Mouse (Mus musculus): ENCODE measurements around the gene Klf3. TPM values are rescaled to one million over a fixed set of nuclear protein-coding genes. Genes with fewer than 3 reads are reported as not detected.

The Klf3 gene
- polyA plus RNA-seq, 1 experiment = not detected

DNA sequence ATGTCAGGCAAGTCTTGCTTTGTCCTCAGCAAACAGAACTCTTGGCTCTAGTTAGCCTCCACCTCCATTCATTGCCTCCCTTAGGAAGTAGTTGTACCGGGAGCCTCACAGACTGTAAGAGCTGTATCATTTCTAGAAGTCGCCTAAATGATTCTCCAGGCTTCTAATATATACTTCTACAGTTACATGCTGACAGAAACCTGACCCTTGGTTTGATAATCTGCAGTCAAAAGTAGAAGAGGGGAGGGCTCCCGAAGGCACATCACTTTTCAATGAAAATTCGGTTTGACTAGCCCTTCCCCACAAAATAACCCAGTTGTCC lies 9.8 kb downstream of the Klf3 start:
- 54% methylated on average over 4 of the region's 4 CpGs for WGBS
- H3K4me1 ChIP-seq (ENCODE audit: control insufficient read depth, insufficient read depth, low read length) = peaks cover 44% of the 10 kb centered on the region
- TF ChIP-seq CTCF (IDR thresholded peaks at IDR 0.05; ENCODE audit: insufficient read depth, low read depth, low read length) (no peak), POLR2A (IDR thresholded peaks at IDR 0.05; ENCODE audit: insufficient read depth, low read depth, low read length) (no peak)
- H3K4me3 ChIP-seq (ENCODE audit: insufficient read depth, low read depth, low read length) = no peak overlapping the region
- peak overlapping the region; percentile 14 for H3K27ac ChIP-seq (ENCODE audit: insufficient read depth, low read depth, low read length)

- 4% methylated on average over 9 of the region's 9 CpGs for WGBS
- H3K4me3 ChIP-seq (ENCODE audit: insufficient read depth, low read depth, low read length) = no peak overlapping the region
- H3K27ac ChIP-seq (ENCODE audit: insufficient read depth, low read depth, low read length) = no peak overlapping the region
- peaks cover 44% of the 10 kb centered on the region for H3K4me1 ChIP-seq (ENCODE audit: control insufficient read depth, insufficient read depth, low read length)
- TF ChIP-seq POLR2A (IDR thresholded peaks at IDR 0.05; ENCODE audit: insufficient read depth, low read depth, low read length) (no peak), CTCF (IDR thresholded peaks at IDR 0.05; ENCODE audit: insufficient read depth, low read depth, low read length) (peak; percentile 53; the same call in 1 of the 2 replicates)
Observed at GRCm38 (mm10) chr5:64813361-64813760, 10.2 kb downstream of the Klf3 start.

- TF ChIP-seq POLR2A (IDR thresholded peaks at IDR 0.05; ENCODE audit: insufficient read depth, low read depth, low read length) = no peak
- no peak for TF ChIP-seq CTCF (IDR thresholded peaks at IDR 0.05; ENCODE audit: insufficient read depth, low read depth, low read length)
- Histone ChIP-seq H3K27ac (ENCODE audit: insufficient read depth, low read depth, low read length) (no peak overlapping the region), H3K4me1 (ENCODE audit: control insufficient read depth, insufficient read depth, low read length) (peaks cover 41% of the 10 kb centered on the region), H3K4me3 (ENCODE audit: insufficient read depth, low read depth, low read length) (no peak overlapping the region)
- WGBS = 86% methylated on average over 7 of the region's 7 CpGs
Observed at GRCm38 (mm10) chr5:64814416-64814815, 11.2 kb downstream of the Klf3 start.

DNA sequence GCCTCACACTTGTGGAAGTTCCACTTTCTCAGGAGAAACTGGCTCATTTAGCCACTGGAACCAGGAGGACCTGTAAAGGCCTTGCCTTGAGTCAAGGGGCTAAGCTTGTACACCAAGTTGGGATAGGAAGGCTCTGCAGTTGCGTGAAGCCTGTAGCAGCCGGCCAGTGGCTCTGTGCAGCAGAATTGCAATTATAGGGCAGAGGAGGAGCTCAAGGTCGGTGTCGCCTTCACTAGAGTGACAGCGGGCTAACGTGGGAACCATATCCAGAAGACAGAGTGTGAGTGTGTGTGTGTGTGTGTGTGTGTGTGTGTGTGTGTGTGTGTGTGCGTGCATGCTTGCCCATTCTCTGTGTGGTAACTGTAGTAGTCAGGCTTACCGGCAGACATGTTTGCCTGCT lies 12.4 kb downstream of the Klf3 start:
- TF ChIP-seq CTCF (IDR thresholded peaks at IDR 0.05; ENCODE audit: insufficient read depth, low read depth, low read length) (no peak), POLR2A (IDR thresholded peaks at IDR 0.05; ENCODE audit: insufficient read depth, low read depth, low read length) (no peak)
- no peak overlapping the region for H3K4me3 ChIP-seq (ENCODE audit: insufficient read depth, low read depth, low read length)
- H3K4me1 ChIP-seq (ENCODE audit: control insufficient read depth, insufficient read depth, low read length) = peaks cover 41% of the 10 kb centered on the region
- no peak overlapping the region for H3K27ac ChIP-seq (ENCODE audit: insufficient read depth, low read depth, low read length)
- 71% methylated on average over 8 of the region's 8 CpGs for WGBS

DNA sequence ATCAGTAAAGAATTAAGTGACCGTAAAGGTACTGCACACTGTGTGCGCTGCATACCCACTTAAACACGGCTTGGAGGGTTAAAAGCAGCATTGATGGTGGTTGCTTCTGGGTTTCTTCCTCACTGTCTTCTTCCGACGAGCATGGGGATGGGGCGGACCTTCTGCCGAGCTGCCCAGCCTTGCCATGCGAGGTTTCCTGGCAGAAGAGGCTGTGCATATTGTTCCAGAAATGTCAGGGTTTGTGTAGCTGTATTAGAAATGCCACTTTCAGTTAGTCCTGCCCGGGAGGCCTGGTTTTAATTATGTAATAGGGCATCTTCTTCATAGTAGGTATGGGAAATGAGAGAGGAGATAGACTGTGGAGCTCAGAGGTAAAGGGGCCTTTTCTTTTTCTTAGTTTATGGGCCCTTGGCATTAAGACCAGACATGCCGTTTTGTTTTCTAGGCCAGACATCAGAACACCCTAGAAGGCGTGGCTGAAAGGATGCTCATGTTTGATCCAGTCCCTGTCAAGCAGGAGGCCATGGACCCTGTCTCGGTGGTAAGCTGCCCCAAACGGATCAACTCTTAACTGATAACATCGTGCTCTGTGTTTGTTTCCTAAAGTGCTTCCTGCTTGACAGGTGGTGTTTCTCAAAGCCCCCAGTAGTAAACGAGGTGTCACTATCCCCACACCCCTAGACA lies 13.2 kb downstream of the Klf3 start:
- Histone ChIP-seq H3K4me1 (ENCODE audit: control insufficient read depth, insufficient read depth, low read length) (peaks cover 34% of the 10 kb centered on the region), H3K4me3 (ENCODE audit: insufficient read depth, low read depth, low read length) (no peak overlapping the region), H3K27ac (ENCODE audit: insufficient read depth, low read depth, low read length) (no peak overlapping the region)
- TF ChIP-seq CTCF (IDR thresholded peaks at IDR 0.05; ENCODE audit: insufficient read depth, low read depth, low read length) (no peak), POLR2A (IDR thresholded peaks at IDR 0.05; ENCODE audit: insufficient read depth, low read depth, low read length) (no peak)
- WGBS = 71% methylated on average over 15 of the region's 15 CpGs

DNA sequence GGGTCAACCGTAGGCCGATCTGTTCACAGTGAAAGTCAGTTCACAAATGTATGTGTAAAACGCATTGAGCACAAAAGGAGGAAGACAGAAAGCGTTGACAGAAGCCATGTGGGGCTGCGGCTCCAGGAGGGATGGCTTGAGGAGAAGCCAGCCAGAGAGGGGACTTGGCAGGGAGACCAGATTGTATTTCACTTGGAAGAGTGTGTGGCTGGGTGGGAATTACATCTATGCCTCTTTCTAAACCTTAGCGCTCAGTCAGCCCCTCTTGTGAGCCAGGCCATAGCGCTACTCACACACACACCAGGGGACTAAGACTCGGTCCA lies 13.7 kb downstream of the Klf3 start:
- WGBS = 75% methylated on average over 8 of the region's 8 CpGs
- Histone ChIP-seq H3K27ac (ENCODE audit: insufficient read depth, low read depth, low read length) (no peak overlapping the region), H3K4me1 (ENCODE audit: control insufficient read depth, insufficient read depth, low read length) (peaks cover 30% of the 10 kb centered on the region), H3K4me3 (ENCODE audit: insufficient read depth, low read depth, low read length) (no peak overlapping the region)
- TF ChIP-seq POLR2A (IDR thresholded peaks at IDR 0.05; ENCODE audit: insufficient read depth, low read depth, low read length) = no peak
- TF ChIP-seq CTCF (IDR thresholded peaks at IDR 0.05; ENCODE audit: insufficient read depth, low read depth, low read length) = no peak

GRCm38 (mm10) chr5:64819390-64819789 lies 16.2 kb downstream of the Klf3 start:
- Histone ChIP-seq H3K4me3 (ENCODE audit: insufficient read depth, low read depth, low read length) (no peak overlapping the region), H3K4me1 (ENCODE audit: control insufficient read depth, insufficient read depth, low read length) (peaks cover 21% of the 10 kb centered on the region), H3K27ac (ENCODE audit: insufficient read depth, low read depth, low read length) (no peak overlapping the region)
- WGBS = 92% methylated on average over 6 of the region's 6 CpGs
- TF ChIP-seq POLR2A (IDR thresholded peaks at IDR 0.05; ENCODE audit: insufficient read depth, low read depth, low read length) (no peak), CTCF (IDR thresholded peaks at IDR 0.05; ENCODE audit: insufficient read depth, low read depth, low read length) (no peak)

DNA sequence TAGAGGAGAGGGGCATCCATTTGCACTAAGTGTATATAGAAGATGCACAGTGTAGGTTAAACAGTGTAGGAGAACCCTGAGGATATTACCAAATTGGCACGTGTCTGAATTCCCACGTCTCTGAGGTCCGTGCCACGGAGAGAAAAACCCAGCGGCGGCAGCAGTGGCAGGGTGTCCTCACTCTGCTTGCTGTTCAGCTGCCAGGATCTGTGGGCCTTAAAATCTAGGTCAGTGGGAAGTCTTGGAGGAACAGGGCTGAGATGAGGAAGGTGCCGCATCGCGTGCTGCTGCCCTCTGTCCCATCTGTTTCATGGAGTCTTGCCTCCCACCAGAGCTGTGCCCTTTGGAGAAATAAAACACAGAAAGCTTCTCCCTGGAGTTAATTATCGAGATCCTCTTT lies 16.9 kb downstream of the Klf3 start:
- no peak for TF ChIP-seq POLR2A (IDR thresholded peaks at IDR 0.05; ENCODE audit: insufficient read depth, low read depth, low read length)
- no peak for TF ChIP-seq CTCF (IDR thresholded peaks at IDR 0.05; ENCODE audit: insufficient read depth, low read depth, low read length)
- Histone ChIP-seq H3K4me1 (ENCODE audit: control insufficient read depth, insufficient read depth, low read length) (peaks cover 21% of the 10 kb centered on the region), H3K27ac (ENCODE audit: insufficient read depth, low read depth, low read length) (0 out of 2 replicates have a peak overlapping the region, but pooled peaks have one; percentile 6), H3K4me3 (ENCODE audit: insufficient read depth, low read depth, low read length) (no peak overlapping the region)
- 42% methylated on average over 10 of the region's 10 CpGs for WGBS

- H3K27ac ChIP-seq (ENCODE audit: insufficient read depth, low read depth, low read length) = no peak overlapping the region
- peaks cover 17% of the 10 kb centered on the region for H3K4me1 ChIP-seq (ENCODE audit: control insufficient read depth, insufficient read depth, low read length)
- no peak overlapping the region for H3K4me3 ChIP-seq (ENCODE audit: insufficient read depth, low read depth, low read length)
- no peak for TF ChIP-seq CTCF (IDR thresholded peaks at IDR 0.05; ENCODE audit: insufficient read depth, low read depth, low read length)
- TF ChIP-seq POLR2A (IDR thresholded peaks at IDR 0.05; ENCODE audit: insufficient read depth, low read depth, low read length) = no peak
- WGBS = 88% methylated on average over 2 of the region's 2 CpGs
Observed at GRCm38 (mm10) chr5:64821294-64821693, 18.1 kb downstream of the Klf3 start.

DNA sequence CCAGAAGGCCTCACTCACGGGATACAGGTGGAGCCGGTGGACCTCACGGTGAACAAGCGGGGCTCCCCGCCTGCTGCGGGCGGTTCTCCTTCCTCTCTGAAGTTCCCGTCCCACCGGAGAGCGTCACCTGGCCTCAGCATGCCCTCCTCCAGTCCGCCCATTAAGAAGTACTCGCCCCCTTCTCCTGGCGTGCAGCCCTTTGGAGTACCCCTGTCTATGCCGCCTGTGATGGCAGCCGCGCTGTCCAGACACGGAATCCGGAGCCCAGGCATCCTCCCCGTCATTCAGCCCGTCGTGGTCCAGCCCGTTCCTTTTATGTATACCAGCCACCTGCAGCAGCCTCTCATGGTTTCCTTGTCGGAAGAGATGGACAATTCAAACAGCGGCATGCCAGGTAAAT lies 18.8 kb downstream of the Klf3 start:
- 94% methylated on average over 24 of the region's 24 CpGs for WGBS
- TF ChIP-seq POLR2A (IDR thresholded peaks at IDR 0.05; ENCODE audit: insufficient read depth, low read depth, low read length) = no peak
- no peak for TF ChIP-seq CTCF (IDR thresholded peaks at IDR 0.05; ENCODE audit: insufficient read depth, low read depth, low read length)
- no peak overlapping the region for H3K4me3 ChIP-seq (ENCODE audit: insufficient read depth, low read depth, low read length)
- H3K4me1 ChIP-seq (ENCODE audit: control insufficient read depth, insufficient read depth, low read length) = peaks cover 12% of the 10 kb centered on the region
- no peak overlapping the region for H3K27ac ChIP-seq (ENCODE audit: insufficient read depth, low read depth, low read length)
